9 mouse cellular contexts compared by ENCODE assay signal in the genomic region with DNA sequence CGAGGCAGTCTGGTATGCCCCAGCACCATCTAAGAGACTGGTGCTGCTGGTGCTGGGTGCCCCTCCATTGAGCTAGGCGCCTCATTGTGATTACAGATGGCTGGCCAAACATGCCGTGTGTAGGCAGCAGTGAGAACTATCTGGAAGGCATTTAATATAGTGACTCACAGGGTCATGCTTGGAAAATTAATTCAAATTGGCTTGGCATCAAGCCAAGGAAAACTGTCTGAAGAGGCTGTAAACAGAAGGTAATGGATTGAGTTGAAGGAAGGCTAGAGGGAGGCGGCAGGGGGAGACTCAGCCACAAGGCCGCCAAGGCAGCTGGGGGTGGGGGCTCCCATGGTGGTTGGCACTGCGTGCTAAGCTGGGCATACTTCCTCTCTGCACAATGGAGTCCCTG. TPM values are rescaled to one million over a fixed set of nuclear protein-coding genes. Genes with fewer than 3 reads are reported as not detected.
DNase-seq lines count a peak whose midpoint lies in the region; ATAC-seq and TF ChIP-seq lines count a peak whose summit lies in the region.
"Had no signal": no experiment of that assay in that cellular context is flagged by ENCODE, and none has a peak within 500 bp of the region (broad histone marks: within the 10 kb centered on the region; RNA-seq: fewer than 3 reads in every experiment).

No protein-coding gene starts in this region.

- H3K4me3 ChIP-seq in forebrain, embryonic 11.5 days (ENCODE audit: low read depth, low read length), result no peak overlapping the region
- H3K4me3 ChIP-seq in forebrain, embryonic 10.5 days, result no peak overlapping the region
- H3K4me3 ChIP-seq in hindbrain, postnatal 0 days (ENCODE audit: low read length), result no peak overlapping the region
- no peak overlapping the region for H3K4me3 ChIP-seq in midbrain, embryonic 14.5 days (replicated peaks; ENCODE audit: low read depth, low read length)

- no peak overlapping the region for H3K27ac ChIP-seq in forebrain, embryonic 11.5 days (ENCODE audit: low read depth, low read length)
- no peak overlapping the region for H3K27ac ChIP-seq in forebrain, embryonic 10.5 days
- no peak overlapping the region; the same call in 1 of the 2 replicates for H3K27ac ChIP-seq in hindbrain, postnatal 0 days
- H3K27ac ChIP-seq in midbrain, embryonic 14.5 days (replicated peaks; ENCODE audit: low read depth, low read length), result peak overlapping the region; percentile 73

- TF ChIP-seq CTCF in hindbrain, postnatal 0 days (IDR thresholded peaks at IDR 0.05; ENCODE audit: low read depth), result no peak; the same call in 1 of the 2 replicates

- 0 out of 2 replicates have a peak, but pooled peaks have one; percentile 42 for ATAC-seq in forebrain, embryonic 11.5 days (replicated peaks; ENCODE audit: low FRiP score)
- peak; percentile 86 for ATAC-seq in hindbrain, postnatal 0 days
- peak; percentile 76 for ATAC-seq in midbrain, embryonic 14.5 days (ENCODE audit: low FRiP score, low TSS enrichment)

- no peaks in the 10 kb centered on the region for H3K9me3 ChIP-seq in forebrain, embryonic 11.5 days (ENCODE audit: control insufficient read depth, low read length)
- no peaks in the 10 kb centered on the region for H3K9me3 ChIP-seq in forebrain, embryonic 10.5 days
- H3K9me3 ChIP-seq in hindbrain, postnatal 0 days (ENCODE audit: low read length), result no peaks in the 10 kb centered on the region
- H3K9me3 ChIP-seq in midbrain, embryonic 14.5 days (ENCODE audit: control insufficient read depth, low read length), result no peaks in the 10 kb centered on the region

- DNase-seq in forebrain, embryonic 11.5 days (ENCODE audit: low spot score), result no peak
- DNase-seq in forebrain, embryonic 10.5 days (ENCODE audit: extremely low spot score, low spot score), result no peak
- peak; percentile 42 for DNase-seq in adipocyte (ENCODE audit: low spot score)
- peak; percentile 78 for DNase-seq in hindbrain, postnatal 0 days (ENCODE audit: low spot score)
- DNase-seq in midbrain, embryonic 14.5 days, result peak; percentile 80
- DNase-seq in thymus, postnatal 10 days (ENCODE audit: low spot score in 2 of 2), result no peak
- DNase-seq in left cerebral cortex, postnatal 10 days (ENCODE audit: extremely low spot score in 1 of 2, low spot score in 2 of 2), result no peak
- DNase-seq in gastrocnemius, postnatal 10 days, result no peak

- no peaks in the 10 kb centered on the region for H3K27me3 ChIP-seq in forebrain, embryonic 11.5 days (ENCODE audit: control insufficient read depth, insufficient read depth, low read length)
- no peaks in the 10 kb centered on the region for H3K27me3 ChIP-seq in forebrain, embryonic 10.5 days (ENCODE audit: poor library complexity, severe bottlenecking)
- H3K27me3 ChIP-seq in hindbrain, postnatal 0 days (ENCODE audit: insufficient read depth, low read length), result no peaks in the 10 kb centered on the region
- no peaks in the 10 kb centered on the region for H3K27me3 ChIP-seq in midbrain, embryonic 14.5 days (ENCODE audit: control insufficient read depth, insufficient read depth, low read length)
- H3K27me3 ChIP-seq: CH12.LX had no signal

- no peak overlapping the region for H3K9ac ChIP-seq in forebrain, embryonic 11.5 days (ENCODE audit: low read length)
- H3K9ac ChIP-seq in hindbrain, postnatal 0 days (replicated peaks; ENCODE audit: low read length), result no peak overlapping the region
- no peak overlapping the region for H3K9ac ChIP-seq in midbrain, embryonic 14.5 days (replicated peaks; ENCODE audit: low read length)

- 69% methylated on average over 6 of the region's 6 CpGs for WGBS in forebrain, embryonic 11.5 days
- 84% methylated on average over 6 of the region's 6 CpGs for WGBS in forebrain, embryonic 10.5 days
- WGBS in hindbrain, postnatal 0 days, result 42% methylated on average over 6 of the region's 6 CpGs
- 38% methylated on average over 6 of the region's 6 CpGs for WGBS in midbrain, embryonic 14.5 days

- intact Hi-C loops in left cerebral cortex, postnatal 10 days (cut with DNase I), result no loop called here

- H3K36me3 ChIP-seq in forebrain, embryonic 11.5 days (ENCODE audit: control insufficient read depth, insufficient read depth, low read length), result no peaks in the 10 kb centered on the region
- no peaks in the 10 kb centered on the region for H3K36me3 ChIP-seq in forebrain, embryonic 10.5 days (replicated peaks)
- no peaks in the 10 kb centered on the region for H3K36me3 ChIP-seq in hindbrain, postnatal 0 days (ENCODE audit: insufficient read depth, low read length)
- H3K36me3 ChIP-seq in midbrain, embryonic 14.5 days (ENCODE audit: control insufficient read depth, insufficient read depth, low read length), result no peaks in the 10 kb centered on the region

- no peak overlapping the region for H3K4me2 ChIP-seq in forebrain, embryonic 11.5 days (ENCODE audit: low read depth, low read length, severe bottlenecking)
- H3K4me2 ChIP-seq in hindbrain, postnatal 0 days (ENCODE audit: low read depth, low read length), result no peak overlapping the region
- H3K4me2 ChIP-seq in midbrain, embryonic 14.5 days (ENCODE audit: low read length), result no peak overlapping the region

- H3K4me1 ChIP-seq in forebrain, embryonic 11.5 days (replicated peaks; ENCODE audit: control insufficient read depth, insufficient read depth, low read length), result no peaks in the 10 kb centered on the region
- H3K4me1 ChIP-seq in forebrain, embryonic 10.5 days, result peaks cover 7% of the 10 kb centered on the region; the same call in 1 of the 2 replicates
- H3K4me1 ChIP-seq in hindbrain, postnatal 0 days (ENCODE audit: insufficient read depth, low read length), result no peaks in the 10 kb centered on the region
- no peaks in the 10 kb centered on the region for H3K4me1 ChIP-seq in midbrain, embryonic 14.5 days (ENCODE audit: control insufficient read depth, insufficient read depth, low read length)

RNA-seq across cellular contexts. Expression of gene Hmgb3, which starts 27.1 kb away (rescaled TPM):
- polyA plus RNA-seq in forebrain, embryonic 11.5 days (2014; fragmentation: Nextera tagmentation; extraction: Ambion mirVana), result 759 and 772 TPM in 2 replicates
- polyA plus RNA-seq in forebrain, embryonic 10.5 days (2016; fragmentation: Nextera tagmentation; extraction: Ambion mirVana), result 833 and 839 TPM in 2 replicates
- 63.6 and 83.4 TPM in 2 replicates for total RNA-seq in hindbrain, postnatal 0 days (2014; rRNA removed)
- 411 and 423 TPM in 2 replicates for polyA plus RNA-seq in hindbrain, postnatal 0 days (2015; fragmentation: Nextera tagmentation; extraction: Ambion mirVana)
- 391 and 468 TPM in 2 replicates for polyA plus RNA-seq in midbrain, embryonic 14.5 days (2014; fragmentation: Nextera tagmentation; extraction: Ambion mirVana)
- 100 to 1,000 TPM; 103 to 107 TPM for total RNA-seq in left cerebral cortex, postnatal 10 days (2021)
- total RNA-seq in gastrocnemius, postnatal 10 days (2021), result 10 to 100 TPM; 24.9 to 28.1 TPM

RNA-seq across cellular contexts. Expression of gene Cd99l2, which starts 36.0 kb away (rescaled TPM):
- polyA plus RNA-seq in forebrain, embryonic 11.5 days (2014; fragmentation: Nextera tagmentation; extraction: Ambion mirVana), result 25.4 and 27.8 TPM in 2 replicates
- polyA plus RNA-seq in forebrain, embryonic 10.5 days (2016; fragmentation: Nextera tagmentation; extraction: Ambion mirVana), result 21.7 and 23.4 TPM in 2 replicates
- total RNA-seq in hindbrain, postnatal 0 days (2014; rRNA removed), result 80.1 and 81.3 TPM in 2 replicates
- 63.6 and 70.0 TPM in 2 replicates for polyA plus RNA-seq in hindbrain, postnatal 0 days (2015; fragmentation: Nextera tagmentation; extraction: Ambion mirVana)
- 52.8 and 64.8 TPM in 2 replicates for polyA plus RNA-seq in midbrain, embryonic 14.5 days (2014; fragmentation: Nextera tagmentation; extraction: Ambion mirVana)
- total RNA-seq in left cerebral cortex, postnatal 10 days (2021), result 100 to 1,000 TPM in 1 of 2 experiments, 10 to 100 TPM in 1; 97.4 to 110 TPM
- 10 to 100 TPM; 29.0 to 29.9 TPM for total RNA-seq in gastrocnemius, postnatal 10 days (2021)

Comparison
In these comparisons a context has a peak if more than half of its experiments do, and no peak if none do; other contexts are left out.
1. DNase-seq: peak in adipocyte (single experiment), hindbrain, postnatal 0 days (single experiment) and midbrain, embryonic 14.5 days (single experiment); none in forebrain, embryonic 11.5 days (single experiment), forebrain, embryonic 10.5 days (single experiment), thymus, postnatal 10 days (0 of 2), left cerebral cortex, postnatal 10 days (0 of 2) and gastrocnemius, postnatal 10 days (single experiment).
2. Peak in every context shown above with its lines, with median percentiles within 50 percentile points of each other: ATAC-seq.